8 mouse cellular contexts compared by ENCODE assay signal in the genomic region with DNA sequence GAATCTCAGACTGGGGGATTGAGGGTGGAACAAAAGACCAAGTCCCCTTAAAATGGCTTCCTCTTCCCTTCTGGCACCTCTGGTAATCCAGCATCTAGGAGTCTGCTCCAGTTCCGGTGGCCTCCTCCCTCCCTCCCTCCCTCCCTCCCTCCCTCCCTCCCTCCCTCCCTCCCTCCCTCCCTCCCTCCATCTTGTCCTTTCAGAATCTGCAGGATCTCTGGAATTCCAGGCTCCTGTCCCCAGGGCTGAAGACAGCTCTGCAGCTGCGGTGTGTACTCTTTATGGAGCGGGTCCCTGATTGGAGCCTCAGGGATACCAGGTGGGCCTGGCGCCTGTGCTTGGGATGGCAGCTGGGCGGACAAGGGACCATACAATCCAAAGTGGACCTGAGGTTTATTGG. TPM values are rescaled to one million over a fixed set of nuclear protein-coding genes. Genes with fewer than 3 reads are reported as not detected.
DNase-seq lines count a peak whose midpoint lies in the region; ATAC-seq and TF ChIP-seq lines count a peak whose summit lies in the region.

No protein-coding gene starts in this region.

- no peaks in the 10 kb centered on the region for H3K9me3 ChIP-seq in lung, embryonic 14.5 days (ENCODE audit: low read depth, low read length)
- H3K9me3 ChIP-seq in embryonic facial prominence, embryonic 13.5 days = no peaks in the 10 kb centered on the region
- no peaks in the 10 kb centered on the region for H3K9me3 ChIP-seq in intestine, postnatal 0 days (ENCODE audit: control insufficient read depth)

- no peak for TF ChIP-seq CTCF in lung, embryonic 14.5 days (IDR thresholded peaks at IDR 0.05; ENCODE audit: low read depth)
- TF ChIP-seq CTCF in intestine, postnatal 0 days (IDR thresholded peaks at IDR 0.05; ENCODE audit: low read depth) = no peak
- TF ChIP-seq CTCF in olfactory bulb, adult 2 months (IDR thresholded peaks at IDR 0.05; ENCODE audit: insufficient read depth, low read depth, low read length) = no peak

- peaks cover 23% of the 10 kb centered on the region for H3K4me1 ChIP-seq in lung, embryonic 14.5 days (ENCODE audit: insufficient read depth)
- peaks cover 53% of the 10 kb centered on the region for H3K4me1 ChIP-seq in embryonic facial prominence, embryonic 13.5 days
- H3K4me1 ChIP-seq in intestine, postnatal 0 days (replicated peaks; ENCODE audit: control insufficient read depth, insufficient read depth, low read length) = 0 out of 2 replicates have a peak, but pooled peaks cover 14% of the 10 kb centered on the region
- peaks cover 36% of the 10 kb centered on the region for H3K4me1 ChIP-seq in olfactory bulb, adult 2 months (ENCODE audit: control insufficient read depth, insufficient read depth, low read length)

- H3K9ac ChIP-seq in lung, embryonic 14.5 days = peak overlapping the region; percentile 90
- no peak overlapping the region for H3K9ac ChIP-seq in embryonic facial prominence, embryonic 13.5 days
- H3K9ac ChIP-seq in intestine, postnatal 0 days (ENCODE audit: low read depth, low read length) = peak overlapping the region; percentile 51; the same call in 1 of the 2 replicates

- H3K4me3 ChIP-seq in lung, embryonic 14.5 days (ENCODE audit: low read depth, low read length) = no peak overlapping the region
- H3K4me3 ChIP-seq in embryonic facial prominence, embryonic 13.5 days = no peak overlapping the region
- H3K4me3 ChIP-seq in intestine, postnatal 0 days (ENCODE audit: low read depth, low read length) = no peak overlapping the region
- no peak overlapping the region for H3K4me3 ChIP-seq in olfactory bulb, adult 2 months (ENCODE audit: insufficient read depth, low read depth, low read length)

- H3K4me2 ChIP-seq in lung, embryonic 14.5 days = peak overlapping the region; percentile 66
- no peak overlapping the region for H3K4me2 ChIP-seq in embryonic facial prominence, embryonic 13.5 days
- H3K4me2 ChIP-seq in intestine, postnatal 0 days (replicated peaks; ENCODE audit: low read depth) = peak overlapping the region; percentile 65

- TF ChIP-seq POLR2A in olfactory bulb, adult 2 months (IDR thresholded peaks at IDR 0.05; ENCODE audit: insufficient read depth, low read depth, low read length) = no peak

- H3K27me3 ChIP-seq in lung, embryonic 14.5 days (ENCODE audit: insufficient read depth, low read length) = no peaks in the 10 kb centered on the region
- H3K27me3 ChIP-seq in embryonic facial prominence, embryonic 13.5 days = no peaks in the 10 kb centered on the region
- no peaks in the 10 kb centered on the region for H3K27me3 ChIP-seq in intestine, postnatal 0 days (replicated peaks; ENCODE audit: control insufficient read depth, insufficient read depth, low read length)

- WGBS in lung, embryonic 14.5 days = 38% methylated on average over 5 of the region's 5 CpGs
- 44% methylated on average over 5 of the region's 5 CpGs for WGBS in embryonic facial prominence, embryonic 13.5 days
- 44% methylated on average over 4 of the region's 5 CpGs for WGBS in intestine, postnatal 0 days
- 63% methylated on average over 5 of the region's 5 CpGs for WGBS in olfactory bulb, adult 2 months

- no peak for DNase-seq in lung, embryonic 14.5 days
- DNase-seq in lung, postnatal 14 days = no peak
- no peak for DNase-seq in adrenal gland, postnatal 36 days
- no peak for DNase-seq in spleen, adult 12 weeks (ENCODE audit: low spot score)
- DNase-seq in left cerebral cortex, adult 18-20 months (ENCODE audit: low spot score in 2 of 2) = no peak

- peaks cover 66% of the 10 kb centered on the region for H3K36me3 ChIP-seq in lung, embryonic 14.5 days (ENCODE audit: insufficient read depth)
- peaks cover 58% of the 10 kb centered on the region for H3K36me3 ChIP-seq in embryonic facial prominence, embryonic 13.5 days
- H3K36me3 ChIP-seq in intestine, postnatal 0 days (ENCODE audit: control insufficient read depth, insufficient read depth) = peaks cover 45% of the 10 kb centered on the region

- no peak for ATAC-seq in lung, embryonic 14.5 days (ENCODE audit: insufficient read depth)
- no peak for ATAC-seq in embryonic facial prominence, embryonic 13.5 days (ENCODE audit: insufficient number of reproducible peaks, insufficient read depth, low FRiP score, low TSS enrichment, low read depth)
- ATAC-seq in intestine, postnatal 0 days = 0 out of 2 replicates have a peak, but pooled peaks have one; percentile 0

- H3K27ac ChIP-seq in lung, embryonic 14.5 days (ENCODE audit: low read depth) = peak overlapping the region; percentile 93
- H3K27ac ChIP-seq in embryonic facial prominence, embryonic 13.5 days = peak overlapping the region; percentile 96
- peak overlapping the region; percentile 94 for H3K27ac ChIP-seq in intestine, postnatal 0 days (ENCODE audit: low read depth, low read length)
- H3K27ac ChIP-seq in olfactory bulb, adult 2 months (ENCODE audit: insufficient read depth, low read depth, low read length) = peak overlapping the region; percentile 86; the same call in 1 of the 2 replicates

RNA-seq across cellular contexts. Expression of a gene that starts 1.6 kb away (rescaled TPM):
- polyA plus RNA-seq in lung, embryonic 14.5 days (2014; fragmentation: Nextera tagmentation; extraction: Ambion mirVana) = 4,463 and 4,749 TPM in 2 replicates
- polyA plus RNA-seq in embryonic facial prominence, embryonic 13.5 days (2015; fragmentation: Nextera tagmentation; extraction: Ambion mirVana) = 5,253 and 5,612 TPM in 2 replicates
- polyA plus RNA-seq in intestine, postnatal 0 days (2015; fragmentation: Nextera tagmentation; extraction: Ambion mirVana) = 13,232 and 14,059 TPM in 2 replicates
- 553 and 835 TPM in 2 replicates for polyA plus RNA-seq in olfactory bulb, adult 2 months (2012; ENCODE audit: insufficient read depth, insufficient read length, low replicate concordance, missing spikeins)
- total RNA-seq in adrenal gland, postnatal 36 days (2021) = 1,000 to 10,000 TPM in 1 of 2 experiments, 100 to 1,000 TPM in 1; 896 to 1,448 TPM
- total RNA-seq in left cerebral cortex, adult 18-20 months (2021) = 100 to 1,000 TPM; 218 to 238 TPM

RNA-seq across cellular contexts. Expression of a gene that starts 5.4 kb away (rescaled TPM):
- 135 and 139 TPM in 2 replicates for polyA plus RNA-seq in lung, embryonic 14.5 days (2014; fragmentation: Nextera tagmentation; extraction: Ambion mirVana)
- polyA plus RNA-seq in embryonic facial prominence, embryonic 13.5 days (2015; fragmentation: Nextera tagmentation; extraction: Ambion mirVana) = 154 and 190 TPM in 2 replicates
- polyA plus RNA-seq in intestine, postnatal 0 days (2015; fragmentation: Nextera tagmentation; extraction: Ambion mirVana) = 173 and 180 TPM in 2 replicates
- not detected in 2 replicates for polyA plus RNA-seq in olfactory bulb, adult 2 months (2012; ENCODE audit: insufficient read depth, insufficient read length, low replicate concordance, missing spikeins)
- 10 to 100 TPM; 60.1 to 64.5 TPM for total RNA-seq in adrenal gland, postnatal 36 days (2021)
- total RNA-seq in left cerebral cortex, adult 18-20 months (2021) = 10 to 100 TPM; 55.2 to 59.3 TPM

RNA-seq across cellular contexts. Expression of a gene that starts 20.4 kb away (rescaled TPM):
- 0.47 and 0.86 TPM in 2 replicates for polyA plus RNA-seq in lung, embryonic 14.5 days (2014; fragmentation: Nextera tagmentation; extraction: Ambion mirVana)
- polyA plus RNA-seq in embryonic facial prominence, embryonic 13.5 days (2015; fragmentation: Nextera tagmentation; extraction: Ambion mirVana) = 0.59 and 1.2 TPM in 2 replicates
- polyA plus RNA-seq in intestine, postnatal 0 days (2015; fragmentation: Nextera tagmentation; extraction: Ambion mirVana) = 0.65 and 0.78 TPM in 2 replicates
- polyA plus RNA-seq in olfactory bulb, adult 2 months (2012; ENCODE audit: insufficient read depth, insufficient read length, low replicate concordance, missing spikeins) = not detected in 2 replicates
- total RNA-seq in adrenal gland, postnatal 36 days (2021) = 1 to 10 TPM in 1 of 2 experiments, under 1 TPM in 1; 0.86 to 2.1 TPM
- under 1 TPM in 1 of 2 experiments, not detected in 1; 0.21 TPM for total RNA-seq in left cerebral cortex, adult 18-20 months (2021)

RNA-seq across cellular contexts. Expression of a gene that starts 23.4 kb away (rescaled TPM):
- polyA plus RNA-seq in lung, embryonic 14.5 days (2014; fragmentation: Nextera tagmentation; extraction: Ambion mirVana) = 163 and 173 TPM in 2 replicates
- polyA plus RNA-seq in embryonic facial prominence, embryonic 13.5 days (2015; fragmentation: Nextera tagmentation; extraction: Ambion mirVana) = 141 and 148 TPM in 2 replicates
- 35.6 and 38.6 TPM in 2 replicates for polyA plus RNA-seq in intestine, postnatal 0 days (2015; fragmentation: Nextera tagmentation; extraction: Ambion mirVana)
- not detected in 2 replicates for polyA plus RNA-seq in olfactory bulb, adult 2 months (2012; ENCODE audit: insufficient read depth, insufficient read length, low replicate concordance, missing spikeins)
- total RNA-seq in adrenal gland, postnatal 36 days (2021) = 10 to 100 TPM; 50.3 to 56.3 TPM
- 10 to 100 TPM; 32.4 to 34.5 TPM for total RNA-seq in left cerebral cortex, adult 18-20 months (2021)

RNA-seq across cellular contexts. Expression of a gene that starts 25.3 kb away (rescaled TPM):
- not detected in 2 replicates for polyA plus RNA-seq in lung, embryonic 14.5 days (2014; fragmentation: Nextera tagmentation; extraction: Ambion mirVana)
- polyA plus RNA-seq in embryonic facial prominence, embryonic 13.5 days (2015; fragmentation: Nextera tagmentation; extraction: Ambion mirVana) = not detected in 2 replicates
- not detected in 2 replicates for polyA plus RNA-seq in intestine, postnatal 0 days (2015; fragmentation: Nextera tagmentation; extraction: Ambion mirVana)
- not detected in 2 replicates for polyA plus RNA-seq in olfactory bulb, adult 2 months (2012; ENCODE audit: insufficient read depth, insufficient read length, low replicate concordance, missing spikeins)
- total RNA-seq in adrenal gland, postnatal 36 days (2021) = 10 to 100 TPM; 39.2 to 52.3 TPM
- 1 to 10 TPM; 2.5 to 3.8 TPM for total RNA-seq in left cerebral cortex, adult 18-20 months (2021)

Comparison
In these comparisons a context has a peak if more than half of its experiments do, and no peak if none do; other contexts are left out.
1. RNA of a gene that starts 5.4 kb away (polyA plus RNA-seq): 154 to 190 TPM in embryonic facial prominence, embryonic 13.5 days, 173 to 180 TPM in intestine, postnatal 0 days and 135 to 139 TPM in lung, embryonic 14.5 days; not detected in olfactory bulb, adult 2 months; every median in the first group is over 100 times any median in the second.
2. Peak in every context shown above with its lines, with median percentiles within 50 percentile points of each other: H3K27ac ChIP-seq.